Mouse (Mus musculus): ENCODE measurements around the gene Mast4. TPM values are rescaled to one million over a fixed set of nuclear protein-coding genes. Genes with fewer than 3 reads are reported as not detected.

Gene Mast4
- polyA plus RNA-seq, 1 experiment from 2014 or later: 10.1 TPM

- DNase-seq (ENCODE audit: low spot score) (no peak), ATAC-seq (replicated peaks; ENCODE audit: low FRiP score) (no peak)
These were observed 130.9 kb downstream of the Mast4 start for GRCm38 (mm10) chr13:103203376-103203895.

GRCm38 (mm10) chr13:103201016-103201760 lies 133.1 kb downstream of the Mast4 start:
- WGBS: 79% methylated on average over 10 of the region's 10 CpGs
- H3K4me2 ChIP-seq: no peak overlapping the region

More at GRCm38 (mm10) chr13:103203376-103203895, 130.9 kb downstream of the Mast4 start:
- H3K4me1 ChIP-seq (replicated peaks; ENCODE audit: control insufficient read depth, insufficient read depth, low read length): no peaks in the 10 kb centered on the region
- H3K4me2 ChIP-seq: no peak overlapping the region
- H3K4me3 ChIP-seq (ENCODE audit: low read depth, low read length): no peak overlapping the region
- no peaks in the 10 kb centered on the region for H3K27me3 ChIP-seq (replicated peaks; ENCODE audit: control insufficient read depth, insufficient read depth, low read length)
- H3K27ac ChIP-seq (ENCODE audit: low read depth, low read length): no peak overlapping the region
- H3K9me3 ChIP-seq (ENCODE audit: control insufficient read depth, low read length): no peaks in the 10 kb centered on the region
- no peak overlapping the region for H3K9ac ChIP-seq (ENCODE audit: low read depth, low read length)
- 62% methylated on average over 1 of the region's 1 CpGs for WGBS
- H3K36me3 ChIP-seq (ENCODE audit: control insufficient read depth, insufficient read depth, low read length): no peaks in the 10 kb centered on the region

DNA sequence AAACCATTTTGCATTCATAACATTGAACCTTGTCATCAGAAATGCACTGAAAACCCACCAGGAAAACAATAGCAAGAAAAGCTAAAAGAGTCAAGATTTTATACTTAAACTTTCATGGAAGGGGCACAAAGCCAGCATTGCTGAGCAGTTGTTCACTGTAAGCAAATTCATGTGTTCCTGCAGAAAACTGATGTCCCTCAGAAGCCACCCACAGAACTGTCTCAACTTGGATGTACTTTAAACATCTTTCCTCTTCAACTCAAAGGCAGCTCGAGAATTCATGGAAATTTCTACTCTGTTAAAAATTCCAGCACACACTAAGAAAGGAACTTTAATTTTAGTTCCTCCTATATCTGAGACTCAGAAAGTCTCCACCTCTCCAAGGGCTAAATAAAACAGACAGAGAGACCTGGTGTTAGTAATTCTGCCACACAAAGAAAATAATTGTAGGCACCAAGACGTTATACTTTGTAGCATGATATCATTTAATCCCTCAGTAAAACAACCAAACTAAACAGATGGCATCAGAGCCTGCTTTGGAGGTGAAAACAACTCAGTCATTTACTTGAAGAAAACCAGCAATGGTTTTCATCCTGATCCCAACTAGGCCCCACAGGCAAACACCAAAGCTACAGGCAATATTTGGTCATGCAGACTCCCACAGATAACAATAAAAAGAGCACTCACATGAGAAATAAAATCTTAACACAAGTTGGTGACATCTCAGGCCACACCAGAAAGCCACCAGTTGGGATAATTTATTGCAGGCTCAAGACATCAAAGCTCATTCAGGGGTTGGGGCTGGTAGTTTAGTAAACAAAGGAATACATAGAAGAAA lies 134.3 kb downstream of the Mast4 start:
- H3K4me3 ChIP-seq (ENCODE audit: low read depth, low read length): no peak overlapping the region
- 47% methylated on average over 2 of the region's 2 CpGs for WGBS
- no peak overlapping the region for H3K27ac ChIP-seq (ENCODE audit: low read depth, low read length)
- H3K4me1 ChIP-seq (replicated peaks; ENCODE audit: control insufficient read depth, insufficient read depth, low read length): no peaks in the 10 kb centered on the region
- no peaks in the 10 kb centered on the region for H3K27me3 ChIP-seq (replicated peaks; ENCODE audit: control insufficient read depth, insufficient read depth, low read length)
- H3K36me3 ChIP-seq (ENCODE audit: control insufficient read depth, insufficient read depth, low read length): no peaks in the 10 kb centered on the region
- no peak overlapping the region for H3K4me2 ChIP-seq
- H3K9me3 ChIP-seq (ENCODE audit: control insufficient read depth, low read length): no peaks in the 10 kb centered on the region
- no peak for DNase-seq (ENCODE audit: low spot score)
- H3K9ac ChIP-seq (ENCODE audit: low read depth, low read length): no peak overlapping the region
- no peak for ATAC-seq (replicated peaks; ENCODE audit: low FRiP score)

More at GRCm38 (mm10) chr13:103201016-103201760, 133.1 kb downstream of the Mast4 start:
- Histone ChIP-seq H3K9me3 (ENCODE audit: control insufficient read depth, low read length) (no peaks in the 10 kb centered on the region), H3K27me3 (replicated peaks; ENCODE audit: control insufficient read depth, insufficient read depth, low read length) (no peaks in the 10 kb centered on the region), H3K9ac (ENCODE audit: low read depth, low read length) (no peak overlapping the region), H3K36me3 (ENCODE audit: control insufficient read depth, insufficient read depth, low read length) (no peaks in the 10 kb centered on the region), H3K4me1 (replicated peaks; ENCODE audit: control insufficient read depth, insufficient read depth, low read length) (no peaks in the 10 kb centered on the region), H3K4me3 (ENCODE audit: low read depth, low read length) (no peak overlapping the region), H3K27ac (ENCODE audit: low read depth, low read length) (no peak overlapping the region)
- ATAC-seq (replicated peaks; ENCODE audit: low FRiP score) (no peak), DNase-seq (ENCODE audit: low spot score) (no peak)

GRCm38 (mm10) chr13:103198210-103198940 lies 135.9 kb downstream of the Mast4 start:
- 82% methylated on average over 9 of the region's 9 CpGs for WGBS
- Histone ChIP-seq H3K4me2 (no peak overlapping the region), H3K9ac (ENCODE audit: low read depth, low read length) (no peak overlapping the region), H3K4me3 (ENCODE audit: low read depth, low read length) (no peak overlapping the region), H3K9me3 (ENCODE audit: control insufficient read depth, low read length) (no peaks in the 10 kb centered on the region), H3K4me1 (replicated peaks; ENCODE audit: control insufficient read depth, insufficient read depth, low read length) (no peaks in the 10 kb centered on the region), H3K36me3 (ENCODE audit: control insufficient read depth, insufficient read depth, low read length) (no peaks in the 10 kb centered on the region), H3K27me3 (replicated peaks; ENCODE audit: control insufficient read depth, insufficient read depth, low read length) (no peaks in the 10 kb centered on the region), H3K27ac (ENCODE audit: low read depth, low read length) (no peak overlapping the region)
- DNase-seq (ENCODE audit: low spot score) (no peak), ATAC-seq (replicated peaks; ENCODE audit: low FRiP score) (no peak)

DNA sequence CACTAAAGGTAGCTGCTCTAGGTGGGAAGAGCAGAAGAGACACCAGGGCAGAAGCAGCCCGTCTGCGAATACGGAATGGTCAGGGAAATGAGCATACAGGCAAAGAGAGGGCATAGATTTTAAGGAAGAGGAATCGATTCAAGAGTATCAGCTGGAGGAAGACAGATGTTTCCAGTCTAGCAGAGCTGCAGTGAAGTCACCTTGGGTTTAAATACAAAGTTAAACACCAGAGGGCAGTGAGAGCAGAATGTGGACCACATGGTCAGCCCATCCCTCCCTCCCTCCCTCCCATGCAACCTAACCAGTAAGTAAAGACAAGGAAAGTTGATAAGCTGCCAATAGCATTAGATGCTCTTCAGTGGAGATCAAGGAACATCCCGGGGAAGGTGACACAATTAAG lies 138.0 kb downstream of the Mast4 start:
- DNase-seq (ENCODE audit: low spot score) (no peak), ATAC-seq (replicated peaks; ENCODE audit: low FRiP score) (no peak)
- H3K4me1 ChIP-seq (replicated peaks; ENCODE audit: control insufficient read depth, insufficient read depth, low read length): no peaks in the 10 kb centered on the region
- 53% methylated on average over 5 of the region's 5 CpGs for WGBS
- H3K36me3 ChIP-seq (ENCODE audit: control insufficient read depth, insufficient read depth, low read length): no peaks in the 10 kb centered on the region
- no peaks in the 10 kb centered on the region for H3K27me3 ChIP-seq (replicated peaks; ENCODE audit: control insufficient read depth, insufficient read depth, low read length)
- no peaks in the 10 kb centered on the region for H3K9me3 ChIP-seq (ENCODE audit: control insufficient read depth, low read length)
- H3K27ac ChIP-seq (ENCODE audit: low read depth, low read length): no peak overlapping the region
- H3K4me2 ChIP-seq: no peak overlapping the region
- no peak overlapping the region for H3K9ac ChIP-seq (ENCODE audit: low read depth, low read length)
- no peak overlapping the region for H3K4me3 ChIP-seq (ENCODE audit: low read depth, low read length)

DNA sequence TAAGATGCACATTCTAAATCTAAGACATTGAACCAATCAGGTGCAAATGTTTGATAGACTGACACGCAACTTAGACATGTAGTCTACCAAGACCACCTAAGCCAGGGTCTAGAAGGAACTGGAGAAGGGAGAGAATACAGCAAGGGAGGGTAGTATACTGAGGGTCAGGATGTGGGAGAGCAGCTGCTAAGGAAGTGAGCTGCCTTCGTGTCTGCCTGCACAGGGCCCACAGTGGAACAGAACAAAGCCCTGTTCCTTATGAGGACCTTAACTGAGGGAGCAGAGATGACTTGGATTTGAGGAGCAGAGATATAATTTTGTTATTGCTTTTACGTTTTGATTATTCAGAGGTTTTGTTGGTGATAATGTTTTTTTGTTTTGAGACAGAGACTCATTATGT lies 138.4 kb downstream of the Mast4 start:
- no peak for DNase-seq (ENCODE audit: low spot score)
- ATAC-seq (replicated peaks; ENCODE audit: low FRiP score): no peak
- WGBS: 63% methylated on average over 3 of the region's 3 CpGs

DNA sequence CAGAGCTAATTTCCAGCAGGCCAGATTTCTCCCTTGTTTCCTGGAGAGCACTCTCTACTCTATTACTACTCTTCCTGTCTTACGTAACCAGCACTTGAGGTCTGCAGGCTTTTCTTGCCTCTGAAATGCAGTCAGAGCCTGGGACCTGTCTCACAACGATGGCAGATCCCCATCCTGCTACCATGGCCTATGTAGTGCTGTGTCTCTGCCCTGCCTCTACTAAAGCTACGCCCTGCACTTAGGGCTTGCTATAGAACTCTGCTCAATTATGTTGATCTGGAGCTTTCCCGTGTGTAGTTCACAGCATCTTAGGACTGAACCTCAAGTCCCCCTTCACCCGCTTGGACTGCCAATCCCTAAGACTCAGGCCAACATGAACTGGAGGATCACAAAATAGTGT lies 150.7 kb downstream of the Mast4 start:
- 67% methylated on average over 5 of the region's 5 CpGs for WGBS
- Histone ChIP-seq H3K4me3 (ENCODE audit: low read depth, low read length) (no peak overlapping the region), H3K9ac (ENCODE audit: low read depth, low read length) (no peak overlapping the region), H3K9me3 (ENCODE audit: control insufficient read depth, low read length) (no peaks in the 10 kb centered on the region), H3K4me2 (no peak overlapping the region), H3K36me3 (ENCODE audit: control insufficient read depth, insufficient read depth, low read length) (no peaks in the 10 kb centered on the region), H3K27me3 (replicated peaks; ENCODE audit: control insufficient read depth, insufficient read depth, low read length) (no peaks in the 10 kb centered on the region), H3K4me1 (replicated peaks; ENCODE audit: control insufficient read depth, insufficient read depth, low read length) (no peaks in the 10 kb centered on the region), H3K27ac (ENCODE audit: low read depth, low read length) (no peak overlapping the region)
- ATAC-seq (replicated peaks; ENCODE audit: low FRiP score) (no peak), DNase-seq (ENCODE audit: low spot score) (no peak)

More for the DNA sequence above, 138.4 kb downstream of the Mast4 start:
- no peak overlapping the region for H3K27ac ChIP-seq (ENCODE audit: low read depth, low read length)
- no peak overlapping the region for H3K9ac ChIP-seq (ENCODE audit: low read depth, low read length)
- no peak overlapping the region for H3K4me2 ChIP-seq
- H3K36me3 ChIP-seq (ENCODE audit: control insufficient read depth, insufficient read depth, low read length): no peaks in the 10 kb centered on the region
- no peaks in the 10 kb centered on the region for H3K27me3 ChIP-seq (replicated peaks; ENCODE audit: control insufficient read depth, insufficient read depth, low read length)
- no peak overlapping the region for H3K4me3 ChIP-seq (ENCODE audit: low read depth, low read length)
- H3K4me1 ChIP-seq (replicated peaks; ENCODE audit: control insufficient read depth, insufficient read depth, low read length): no peaks in the 10 kb centered on the region
- no peaks in the 10 kb centered on the region for H3K9me3 ChIP-seq (ENCODE audit: control insufficient read depth, low read length)

DNA sequence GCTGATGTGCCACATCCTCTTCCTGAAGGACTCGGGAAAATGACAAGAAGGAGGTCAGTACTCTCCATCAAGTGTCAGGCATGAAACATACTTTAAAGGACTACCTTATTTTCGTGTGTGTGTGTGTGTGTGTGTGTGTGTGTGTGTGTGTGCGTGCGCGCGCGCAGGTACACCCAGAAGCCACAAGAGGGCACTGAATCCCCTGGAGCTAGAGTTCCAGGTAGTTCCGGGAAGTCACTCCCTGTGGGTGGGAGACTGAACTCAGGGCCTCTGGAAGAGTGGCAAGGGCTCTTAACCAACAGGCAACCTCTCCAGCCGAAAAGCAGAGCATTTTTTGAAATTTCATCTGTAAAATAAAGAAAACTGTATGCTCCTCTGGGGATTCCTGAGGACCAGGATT lies 152.5 kb downstream of the Mast4 start:
- Histone ChIP-seq H3K4me1 (replicated peaks; ENCODE audit: control insufficient read depth, insufficient read depth, low read length) (no peaks in the 10 kb centered on the region), H3K4me3 (ENCODE audit: low read depth, low read length) (no peak overlapping the region), H3K27ac (ENCODE audit: low read depth, low read length) (no peak overlapping the region), H3K36me3 (ENCODE audit: control insufficient read depth, insufficient read depth, low read length) (no peaks in the 10 kb centered on the region), H3K27me3 (replicated peaks; ENCODE audit: control insufficient read depth, insufficient read depth, low read length) (no peaks in the 10 kb centered on the region), H3K9me3 (ENCODE audit: control insufficient read depth, low read length) (no peaks in the 10 kb centered on the region), H3K4me2 (no peak overlapping the region), H3K9ac (ENCODE audit: low read depth, low read length) (no peak overlapping the region)
- ATAC-seq (replicated peaks; ENCODE audit: low FRiP score): no peak
- no peak for DNase-seq (ENCODE audit: low spot score)
- WGBS: 94% methylated on average over 9 of the region's 9 CpGs

All from liver, embryonic 11.5 days (tissue).